Mouse (Mus musculus) testis, adult 2 months (tissue): ENCODE data around the gene Ess2. TPM values are rescaled to one million over a fixed set of nuclear protein-coding genes. Genes with fewer than 3 reads are reported as not detected.
"Not testable (repeated sequence)": the region's sequence is repeated elsewhere in the genome, so short reads cannot be mapped to it uniquely, and the experiment has no call there.

ENCODE experiments used
- H3K27ac ChIP-seq: fragments of 200-500 bp; 2 replicates; pipeline ENCODE4 v1.5.1; 2012; ENCODE audit warnings: low read depth, low read length; ENCODE audit not compliant: control insufficient read depth, insufficient read depth
- H3K27me3 ChIP-seq: fragments of 200-500 bp; 2 replicates; pipeline ENCODE4 v1.6.1; 2012; ENCODE audit warnings: mild to moderate bottlenecking, low read length, moderate library complexity; ENCODE audit not compliant: control insufficient read depth, insufficient read depth
- H3K36me3 ChIP-seq: fragments of 200-500 bp; 2 replicates; pipeline ENCODE4 v1.6.1; 2012; ENCODE audit warnings: mild to moderate bottlenecking, low read length; ENCODE audit not compliant: control insufficient read depth, insufficient read depth
- H3K4me1 ChIP-seq: fragments of 200-500 bp; 2 replicates; pipeline ENCODE4 v1.6.1; 2012; ENCODE audit warnings: low read length; ENCODE audit not compliant: control insufficient read depth, insufficient read depth
- H3K4me3 ChIP-seq: fragments of 200-500 bp; 2 replicates; pipeline ENCODE4 v1.5.1; 2012; ENCODE audit warnings: low read depth, mild to moderate bottlenecking, low read length, moderate library complexity, mixed read lengths; ENCODE audit not compliant: control insufficient read depth
- CTCF ChIP-seq: fragments of 200-500 bp; IDR thresholded peaks from 2 replicates; pipeline ENCODE4 v1.5.1; 2012; ENCODE audit warnings: low read depth, mild to moderate bottlenecking, inconsistent platforms, low read length, moderate library complexity; ENCODE audit not compliant: control insufficient read depth, insufficient read depth, insufficient replicate concordance
- POLR2A ChIP-seq: fragments of 200-500 bp; IDR thresholded peaks from 2 replicates; pipeline ENCODE4 v1.6.1; 2012; ENCODE audit warnings: low read depth, mild to moderate bottlenecking, inconsistent platforms, low read length, moderate library complexity; ENCODE audit not compliant: control insufficient read depth
- polyA plus RNA-seq: library from polyadenylated mRNA; depleted of rRNA; stranded (reverse); fragments of >200 nt; gene quantifications from 2 replicates; pipeline ENCODE4 v1.2.3, GENCODE M21; 2012; rRNA removed

Gene Ess2
- 27.2 and 28.3 TPM in 2 replicates for polyA plus RNA-seq

GRCm38 (mm10) chr16:17911052-17911595 lies at the start of gene Ess2:
TSS of gene Ess2 (minus strand) at chr16:17911348.
- H3K4me1 ChIP-seq: peaks cover 19% of the 10 kb centered on the region
- H3K27ac ChIP-seq: peak within 1 kb of the TSS; percentile 54; the same call in 1 of the 2 replicates
- H3K36me3 ChIP-seq: no peaks in the 10 kb centered on the region
- H3K27me3 ChIP-seq: no peaks in the 10 kb centered on the region
- H3K4me3 ChIP-seq: peak within 1 kb of the TSS; percentile 89
- TF ChIP-seq POLR2A (peak; percentile 59), CTCF (peak; percentile 51; the same call in 1 of the 2 replicates)

- H3K4me1 ChIP-seq, H3K4me3 ChIP-seq, H3K27me3 ChIP-seq, H3K36me3 ChIP-seq, H3K27ac ChIP-seq: not testable (repeated sequence)
These were observed 45.0 kb upstream of the Ess2 start for GRCm38 (mm10) chr16:17956052-17956638.

- no peak overlapping the region for H3K27ac ChIP-seq
- no peaks in the 10 kb centered on the region for H3K36me3 ChIP-seq
- no peaks in the 10 kb centered on the region for H3K27me3 ChIP-seq
- H3K4me3 ChIP-seq: no peak overlapping the region
- TF ChIP-seq CTCF (no peak), POLR2A (no peak)
- H3K4me1 ChIP-seq: no peaks in the 10 kb centered on the region
These were observed 40.5 kb upstream of the Ess2 start for GRCm38 (mm10) chr16:17951618-17952017.

GRCm38 (mm10) chr16:17950068-17950467 lies 38.9 kb upstream of the Ess2 start:
- TF ChIP-seq POLR2A (no peak), CTCF (no peak)
- Histone ChIP-seq H3K36me3 (no peaks in the 10 kb centered on the region), H3K27me3 (no peaks in the 10 kb centered on the region), H3K27ac (peak overlapping the region; percentile 1; the same call in 1 of the 2 replicates), H3K4me1 (no peaks in the 10 kb centered on the region), H3K4me3 (no peak overlapping the region)

GRCm38 (mm10) chr16:17949421-17949877 lies 38.3 kb upstream of the Ess2 start:
- Histone ChIP-seq H3K27me3 (no peaks in the 10 kb centered on the region), H3K27ac (peak overlapping the region; percentile 1), H3K36me3 (no peaks in the 10 kb centered on the region), H3K4me1 (no peaks in the 10 kb centered on the region), H3K4me3 (no peak overlapping the region)
- no peak for TF ChIP-seq POLR2A
- TF ChIP-seq CTCF: no peak

GRCm38 (mm10) chr16:17945081-17945831 lies 34.1 kb upstream of the Ess2 start:
- Histone ChIP-seq H3K4me3 (no peak overlapping the region), H3K4me1 (no peaks in the 10 kb centered on the region), H3K27ac (no peak overlapping the region), H3K27me3 (no peaks in the 10 kb centered on the region), H3K36me3 (no peaks in the 10 kb centered on the region)
- TF ChIP-seq POLR2A (no peak), CTCF (no peak)

- Histone ChIP-seq H3K36me3 (no peaks in the 10 kb centered on the region), H3K4me3 (no peak overlapping the region), H3K4me1 (no peaks in the 10 kb centered on the region), H3K27me3 (no peaks in the 10 kb centered on the region), H3K27ac (peak overlapping the region; percentile 57)
- TF ChIP-seq CTCF: no peak
- no peak for TF ChIP-seq POLR2A
These were observed 32.3 kb upstream of the Ess2 start for GRCm38 (mm10) chr16:17943466-17943865.
